Mouse (Mus musculus) erythroblast, embryonic 14.5 days (primary cell): ENCODE measurements around the gene Fundc1. TPM values are rescaled to one million over a fixed set of nuclear protein-coding genes. Genes with fewer than 3 reads are reported as not detected.
"Not testable (repeated sequence)": the region's sequence is repeated elsewhere in the genome, so short reads cannot be mapped to it uniquely, and the experiment has no call there.

Experiments
- H3K27me3 ChIP-seq: 2 replicates; pipeline ENCODE4 v1.6.1; 2012; ENCODE audit warnings: inconsistent platforms; ENCODE audit not compliant: control insufficient read depth
- H3K36me3 ChIP-seq: 2 replicates; pipeline ENCODE4 v1.6.1; 2012; ENCODE audit warnings: mild to moderate bottlenecking, inconsistent platforms; ENCODE audit not compliant: control insufficient read depth
- H3K4me1 ChIP-seq: 2 replicates; pipeline ENCODE4 v1.6.1; 2012; ENCODE audit warnings: inconsistent platforms; ENCODE audit not compliant: control insufficient read depth
- H3K4me3 ChIP-seq: replicated peaks from 2 replicates; pipeline ENCODE3; 2012; ENCODE audit warnings: moderate library complexity, mild to moderate bottlenecking, inconsistent platforms
- H3K9me3 ChIP-seq: 2 replicates; pipeline ENCODE4 v1.6.1; 2012; ENCODE audit warnings: low read length, inconsistent platforms, mixed read lengths; ENCODE audit not compliant: control insufficient read depth
- GATA1 ChIP-seq: IDR thresholded peaks from 2 replicates; pipeline ENCODE4 v1.6.1; 2012; ENCODE audit warnings: low read length, inconsistent platforms, mixed read lengths
- TAL1 ChIP-seq: IDR thresholded peaks from 3 replicates; pipeline ENCODE4 v1.6.1; 2012; ENCODE audit warnings: low read length, inconsistent platforms, mixed read lengths
- polyA plus RNA-seq: library from polyadenylated mRNA; stranded (reverse); fragments of >175 nt; gene quantifications from 2 replicates; pipeline ENCODE4 v1.2.3, GENCODE M21; 2012

Fundc1 gene
- polyA plus RNA-seq, 1 experiment: 0.29 TPM

- TF ChIP-seq GATA1 (no peak), TAL1 (no peak)
- no peaks in the 10 kb centered on the region for H3K27me3 ChIP-seq
- no peak overlapping the region for H3K4me3 ChIP-seq
Measured at GRCm38 (mm10) chrX:17558746-17559145, 13.4 kb downstream of the Fundc1 start.

GRCm38 (mm10) chrX:17554488-17554887, 17.6 kb downstream of the Fundc1 start:
- no peaks in the 10 kb centered on the region for H3K4me1 ChIP-seq
- H3K9me3 ChIP-seq: no peaks in the 10 kb centered on the region
- H3K27me3 ChIP-seq: no peaks in the 10 kb centered on the region
- H3K36me3 ChIP-seq: no peaks in the 10 kb centered on the region
- no peak for TF ChIP-seq TAL1
- no peak for TF ChIP-seq GATA1
- H3K4me3 ChIP-seq: no peak overlapping the region

More at GRCm38 (mm10) chrX:17558746-17559145, 13.4 kb downstream of the Fundc1 start:
- H3K36me3 ChIP-seq: no peaks in the 10 kb centered on the region
- no peaks in the 10 kb centered on the region for H3K4me1 ChIP-seq
- H3K9me3 ChIP-seq: no peaks in the 10 kb centered on the region

DNA sequence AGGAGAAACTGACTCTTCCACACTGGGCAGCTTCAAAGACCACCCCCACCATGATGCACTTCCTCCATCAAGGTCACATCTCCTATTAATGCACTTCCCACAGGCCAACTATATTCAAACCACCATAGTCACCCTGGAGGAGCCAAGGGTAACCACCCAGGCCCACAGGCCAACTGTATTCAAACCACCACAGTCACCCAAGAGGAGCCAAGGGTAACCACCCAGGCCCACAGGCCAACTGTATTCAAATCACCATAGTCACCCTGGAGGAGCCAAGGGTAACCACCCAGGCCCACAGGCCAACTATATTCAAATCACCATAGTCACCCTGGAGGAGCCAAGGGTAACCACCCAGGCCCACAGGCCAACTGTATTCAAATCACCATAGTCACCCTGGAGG, 20.5 kb downstream of the Fundc1 start:
- not testable (repeated sequence) for H3K4me1 ChIP-seq, H3K4me3 ChIP-seq, H3K9me3 ChIP-seq, H3K36me3 ChIP-seq, H3K27me3 ChIP-seq

- Histone ChIP-seq H3K27me3 (no peaks in the 10 kb centered on the region), H3K4me3 (no peak overlapping the region), H3K9me3 (no peaks in the 10 kb centered on the region), H3K4me1 (no peaks in the 10 kb centered on the region), H3K36me3 (no peaks in the 10 kb centered on the region)
- TF ChIP-seq GATA1: no peak
- no peak for TF ChIP-seq TAL1
Measured at GRCm38 (mm10) chrX:17547143-17547806, 24.9 kb downstream of the Fundc1 start.

DNA sequence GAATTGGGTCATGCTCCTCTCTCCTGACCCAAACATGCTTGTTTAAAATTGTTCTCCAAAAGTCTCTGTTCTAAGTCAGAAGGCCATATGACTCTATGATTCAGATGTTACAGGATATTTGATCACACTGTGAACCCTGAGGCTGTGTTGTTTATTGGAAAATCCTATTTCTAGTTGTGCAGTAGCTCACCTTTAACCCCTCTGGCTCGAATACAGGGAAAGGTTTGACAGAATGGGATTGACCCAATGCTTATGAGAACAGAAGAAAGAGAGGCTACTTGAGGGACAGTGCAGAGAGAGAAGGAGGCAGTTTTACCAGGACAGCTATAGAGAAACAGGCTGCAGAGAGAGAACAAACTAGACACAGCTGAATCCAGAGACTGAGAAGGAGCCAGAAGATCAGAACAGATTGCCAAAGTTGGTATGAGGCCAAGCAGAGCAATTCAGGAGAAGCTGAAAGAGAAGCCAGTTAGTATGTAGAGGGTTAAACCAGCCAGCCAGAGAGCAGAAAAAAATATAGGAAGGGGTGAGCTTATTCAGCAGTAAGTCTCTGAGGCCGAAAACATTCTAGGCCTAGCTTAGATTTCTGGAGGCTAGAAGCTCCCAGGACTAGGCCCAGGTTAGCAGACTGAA, 27.1 kb downstream of the Fundc1 start:
- Histone ChIP-seq H3K36me3 (no peaks in the 10 kb centered on the region), H3K9me3 (no peaks in the 10 kb centered on the region), H3K27me3 (no peaks in the 10 kb centered on the region), H3K4me3 (no peak overlapping the region), H3K4me1 (no peaks in the 10 kb centered on the region)
- TF ChIP-seq TAL1 (no peak), GATA1 (no peak)

- H3K27me3 ChIP-seq: no peaks in the 10 kb centered on the region
- H3K36me3 ChIP-seq: no peaks in the 10 kb centered on the region
- no peak overlapping the region for H3K4me3 ChIP-seq
- no peaks in the 10 kb centered on the region for H3K4me1 ChIP-seq
- no peaks in the 10 kb centered on the region for H3K9me3 ChIP-seq
- TF ChIP-seq GATA1: no peak
- no peak for TF ChIP-seq TAL1
Measured at GRCm38 (mm10) chrX:17537701-17538100, 34.4 kb downstream of the Fundc1 start.

GRCm38 (mm10) chrX:17527008-17527407, 45.1 kb downstream of the Fundc1 start:
- H3K36me3 ChIP-seq: no peaks in the 10 kb centered on the region
- no peak overlapping the region for H3K4me3 ChIP-seq
- no peaks in the 10 kb centered on the region for H3K4me1 ChIP-seq
- no peaks in the 10 kb centered on the region for H3K27me3 ChIP-seq
- no peak for TF ChIP-seq TAL1
- TF ChIP-seq GATA1: no peak
- H3K9me3 ChIP-seq: no peaks in the 10 kb centered on the region

DNA sequence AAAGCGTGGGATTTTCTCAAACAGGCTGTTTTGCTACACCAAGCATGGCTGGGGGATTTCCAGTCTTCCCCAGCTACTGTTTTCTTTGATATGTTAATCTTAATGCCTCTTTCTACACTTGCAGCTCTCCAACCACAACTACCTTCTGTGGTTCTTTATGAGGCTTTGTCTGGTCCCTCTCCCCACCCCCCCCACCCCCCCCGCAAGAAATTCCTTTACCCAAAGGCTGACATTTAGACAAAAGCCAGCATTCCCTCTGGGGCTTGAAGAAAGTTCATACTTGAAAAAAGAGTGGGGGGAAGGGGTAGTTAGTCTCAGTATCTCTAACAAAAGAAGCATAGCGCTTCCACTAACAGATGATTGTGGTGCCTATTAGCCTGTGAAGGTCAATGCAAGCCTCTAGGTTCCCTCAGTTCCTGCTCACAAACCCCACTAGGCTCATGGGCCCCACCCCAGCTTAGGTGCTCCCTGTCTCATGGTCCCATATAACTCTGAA, 50.9 kb downstream of the Fundc1 start:
- Histone ChIP-seq H3K9me3 (no peaks in the 10 kb centered on the region), H3K4me1 (no peaks in the 10 kb centered on the region), H3K4me3 (no peak overlapping the region), H3K36me3 (no peaks in the 10 kb centered on the region), H3K27me3 (no peaks in the 10 kb centered on the region)
- TF ChIP-seq TAL1 (no peak), GATA1 (no peak)

- Histone ChIP-seq H3K9me3 (no peaks in the 10 kb centered on the region), H3K4me1 (no peaks in the 10 kb centered on the region), H3K27me3 (no peaks in the 10 kb centered on the region), H3K4me3 (no peak overlapping the region), H3K36me3 (no peaks in the 10 kb centered on the region)
- TF ChIP-seq GATA1: no peak
- no peak for TF ChIP-seq TAL1
Measured at GRCm38 (mm10) chrX:17520086-17520485, 52.0 kb downstream of the Fundc1 start.
